Mouse (Mus musculus) forebrain, embryonic 11.5 days (tissue): Measurements from ENCODE around the gene Pknox1. TPM values are rescaled to one million over a fixed set of nuclear protein-coding genes. Genes with fewer than 3 reads are reported as not detected.

Experiments
- ATAC-seq: fragments of 200-750 bp; cut with Nextera tagmentation; replicated peaks from 2 replicates; pipeline ENCODE4 v1.8.0; 2017; ENCODE audit warnings: moderate TSS enrichment; ENCODE audit not compliant: low FRiP score
- DNase-seq: peaks from one replicate; pipeline ENCODE4 v3.0.0-alpha.2; 2017; ENCODE audit warnings: low spot score
- H3K27ac ChIP-seq: fragments of 300-500 bp; sonication (generic); 2 replicates; pipeline ENCODE4 v1.5.1; 2014; ENCODE audit warnings: low read depth, low read length
- H3K27me3 ChIP-seq: fragments of 300-500 bp; sonication (generic); 2 replicates; pipeline ENCODE4 v1.6.1; 2014; ENCODE audit warnings: mild to moderate bottlenecking, low read length, mixed read lengths; ENCODE audit not compliant: control insufficient read depth, insufficient read depth
- H3K36me3 ChIP-seq: fragments of 300-500 bp; sonication (generic); 2 replicates; pipeline ENCODE4 v1.6.1; 2014; ENCODE audit warnings: mild to moderate bottlenecking, low read length, moderate library complexity, mixed read lengths; ENCODE audit not compliant: control insufficient read depth, insufficient read depth
- H3K4me1 ChIP-seq: fragments of 300-500 bp; sonication (generic); replicated peaks from 2 replicates; pipeline ENCODE4 v1.6.1; 2014; ENCODE audit warnings: low read length, mixed read lengths; ENCODE audit not compliant: control insufficient read depth, insufficient read depth
- H3K4me2 ChIP-seq: fragments of 300-500 bp; sonication (generic); 2 replicates; pipeline ENCODE4 v1.6.1; 2014; ENCODE audit warnings: low read depth, mild to moderate bottlenecking, low read length, moderate library complexity, mixed read lengths; ENCODE audit not compliant: severe bottlenecking
- H3K4me3 ChIP-seq: fragments of 300-500 bp; sonication (generic); 2 replicates; pipeline ENCODE4 v1.5.1; 2014; ENCODE audit warnings: low read depth, low read length
- H3K9ac ChIP-seq: fragments of 300-500 bp; sonication (generic); 2 replicates; pipeline ENCODE4 v1.6.1; 2014; ENCODE audit warnings: low read length
- H3K9me3 ChIP-seq: fragments of 300-500 bp; sonication (generic); 2 replicates; pipeline ENCODE4 v1.6.1; 2016; ENCODE audit warnings: low read length, mixed read lengths; ENCODE audit not compliant: control insufficient read depth
- WGBS: fragments of 180-500 bp; shearing (Covaris S2); extraction: QIAGEN DNeasy Blood & Tissue Kit; methylation state at CpG from one replicate; pipeline ENCODE4 v1.1.7; 2014; 5-methylcytosine and 5-hydroxymethylcytosine counted together
- polyA plus RNA-seq: library from polyadenylated mRNA; unstranded; fragments of >200 nt; fragmentation: Nextera tagmentation; extraction: Ambion mirVana; gene quantifications from 2 replicates; pipeline ENCODE4 v1.2.1, GENCODE M21; 2014

Gene Pknox1
- polyA plus RNA-seq, 1 experiment from 2014 or later, result 31.1 TPM

DNA sequence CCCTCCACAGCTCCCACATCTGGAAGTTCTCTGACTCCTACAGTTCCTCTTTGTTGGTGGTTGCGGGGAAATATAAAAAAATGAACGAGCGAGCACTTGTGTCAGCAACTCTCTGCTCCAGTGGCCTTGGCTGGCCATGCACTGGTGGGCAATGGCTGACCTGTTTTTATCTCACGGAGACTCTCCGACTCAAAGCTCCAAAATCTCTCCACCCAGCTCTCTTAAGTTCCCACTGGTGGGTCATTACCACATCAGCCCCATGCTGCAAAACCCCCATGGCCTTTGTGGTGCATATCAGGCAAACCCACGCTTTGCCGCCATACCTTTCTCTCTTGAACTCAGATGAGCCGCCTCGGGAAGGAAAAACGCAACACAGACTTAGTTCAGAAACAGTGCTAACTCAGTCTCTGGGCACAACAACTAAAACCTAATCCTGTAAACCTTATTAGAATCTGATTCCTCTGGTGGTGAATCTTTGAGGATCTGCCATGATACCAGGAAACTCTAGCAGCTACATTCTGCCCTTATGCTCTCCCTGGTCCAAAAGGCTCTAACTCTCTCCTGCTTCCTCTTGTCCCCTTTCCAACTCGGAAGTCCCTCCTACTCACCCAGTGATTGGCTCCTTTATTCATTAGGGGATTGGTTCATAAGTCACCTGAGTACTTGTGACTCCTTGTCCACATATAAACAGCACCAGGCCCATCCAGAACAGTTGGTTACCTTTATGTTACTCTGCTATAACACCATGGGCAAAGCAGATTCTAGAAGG lies 5.3 kb upstream of the Pknox1 start:
- ATAC-seq, result no peak
- Histone ChIP-seq H3K27ac (no peak overlapping the region), H3K9ac (no peak overlapping the region), H3K4me1 (peaks cover 5% of the 10 kb centered on the region; the same call in 1 of the 2 replicates), H3K4me2 (no peak overlapping the region), H3K36me3 (no peaks in the 10 kb centered on the region), H3K9me3 (no peaks in the 10 kb centered on the region), H3K27me3 (no peaks in the 10 kb centered on the region), H3K4me3 (no peak overlapping the region)
- WGBS, result 90% methylated on average over 11 of the region's 11 CpGs
- DNase-seq, result no peak

- peak; percentile 64 for DNase-seq
- H3K4me2 ChIP-seq, result peak overlapping the region; percentile 59
- ATAC-seq, result no peak
- WGBS, result 27% methylated on average over 12 of the region's 12 CpGs
- H3K27me3 ChIP-seq, result no peaks in the 10 kb centered on the region
- H3K4me3 ChIP-seq, result peak overlapping the region; percentile 80
- peak overlapping the region; percentile 66 for H3K9ac ChIP-seq
- H3K4me1 ChIP-seq, result peaks cover 20% of the 10 kb centered on the region
- no peaks in the 10 kb centered on the region for H3K9me3 ChIP-seq
- peak overlapping the region; percentile 75 for H3K27ac ChIP-seq
- H3K36me3 ChIP-seq, result no peaks in the 10 kb centered on the region
Observed at GRCm38 (mm10) chr17:31563632-31564014, 911 bp upstream of the Pknox1 start.

DNA sequence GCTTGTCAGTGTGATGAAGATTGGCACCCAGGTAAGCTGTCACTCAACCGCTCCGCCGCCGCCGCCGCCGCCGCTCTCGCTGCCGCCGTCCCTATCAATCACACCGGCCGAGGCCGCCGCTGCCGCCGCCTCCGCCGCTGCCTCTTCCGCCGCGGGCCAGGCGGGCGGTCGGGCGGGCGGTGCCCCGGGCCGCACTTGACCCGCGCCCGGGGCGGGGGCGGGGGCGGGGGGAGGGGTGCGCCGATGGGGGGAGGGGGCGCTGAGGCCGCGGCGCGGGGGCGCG lies 265 bp downstream of the Pknox1 start:
- H3K4me1 ChIP-seq, result peaks cover 22% of the 10 kb centered on the region
- peak overlapping the region; percentile 89 for H3K4me2 ChIP-seq
- peak overlapping the region; percentile 87 for H3K9ac ChIP-seq
- peak overlapping the region; percentile 91 for H3K27ac ChIP-seq
- H3K36me3 ChIP-seq, result no peaks in the 10 kb centered on the region
- no peaks in the 10 kb centered on the region for H3K27me3 ChIP-seq
- WGBS, result 0% methylated on average over 31 of the region's 44 CpGs
- DNase-seq (no peak), ATAC-seq (no peak)
- no peaks in the 10 kb centered on the region for H3K9me3 ChIP-seq
- H3K4me3 ChIP-seq, result peak overlapping the region; percentile 80

GRCm38 (mm10) chr17:31565141-31566056 lies 865 bp downstream of the Pknox1 start:
- DNase-seq, result peak; percentile 66
- Histone ChIP-seq H3K36me3 (no peaks in the 10 kb centered on the region), H3K4me2 (peak overlapping the region; percentile 89), H3K4me1 (peaks cover 22% of the 10 kb centered on the region), H3K9me3 (no peaks in the 10 kb centered on the region), H3K27ac (peak overlapping the region; percentile 91), H3K27me3 (no peaks in the 10 kb centered on the region), H3K4me3 (peak overlapping the region; percentile 80), H3K9ac (peak overlapping the region; percentile 87)
- WGBS, result under 1% methylated on average over 86 of the region's 88 CpGs
- peak; percentile 50 for ATAC-seq

GRCm38 (mm10) chr17:31566276-31566675 lies 1.7 kb downstream of the Pknox1 start:
- Histone ChIP-seq H3K36me3 (no peaks in the 10 kb centered on the region), H3K4me1 (peaks cover 22% of the 10 kb centered on the region), H3K27me3 (no peaks in the 10 kb centered on the region), H3K4me3 (peak overlapping the region; percentile 80), H3K27ac (no peak overlapping the region), H3K4me2 (peak overlapping the region; percentile 89), H3K9ac (peak overlapping the region; percentile 87), H3K9me3 (no peaks in the 10 kb centered on the region)
- no peak for DNase-seq
- no peak for ATAC-seq
- 75% methylated on average over 6 of the region's 6 CpGs for WGBS

- DNase-seq (no peak), ATAC-seq (no peak)
- Histone ChIP-seq H3K9ac (no peak overlapping the region), H3K27me3 (no peaks in the 10 kb centered on the region), H3K4me1 (peaks cover 20% of the 10 kb centered on the region), H3K27ac (no peak overlapping the region), H3K4me2 (no peak overlapping the region), H3K4me3 (no peak overlapping the region), H3K9me3 (no peaks in the 10 kb centered on the region), H3K36me3 (no peaks in the 10 kb centered on the region)
- WGBS, result 97% methylated on average over 1 of the region's 1 CpGs
Observed at GRCm38 (mm10) chr17:31569756-31570155, 5.2 kb downstream of the Pknox1 start.

DNA sequence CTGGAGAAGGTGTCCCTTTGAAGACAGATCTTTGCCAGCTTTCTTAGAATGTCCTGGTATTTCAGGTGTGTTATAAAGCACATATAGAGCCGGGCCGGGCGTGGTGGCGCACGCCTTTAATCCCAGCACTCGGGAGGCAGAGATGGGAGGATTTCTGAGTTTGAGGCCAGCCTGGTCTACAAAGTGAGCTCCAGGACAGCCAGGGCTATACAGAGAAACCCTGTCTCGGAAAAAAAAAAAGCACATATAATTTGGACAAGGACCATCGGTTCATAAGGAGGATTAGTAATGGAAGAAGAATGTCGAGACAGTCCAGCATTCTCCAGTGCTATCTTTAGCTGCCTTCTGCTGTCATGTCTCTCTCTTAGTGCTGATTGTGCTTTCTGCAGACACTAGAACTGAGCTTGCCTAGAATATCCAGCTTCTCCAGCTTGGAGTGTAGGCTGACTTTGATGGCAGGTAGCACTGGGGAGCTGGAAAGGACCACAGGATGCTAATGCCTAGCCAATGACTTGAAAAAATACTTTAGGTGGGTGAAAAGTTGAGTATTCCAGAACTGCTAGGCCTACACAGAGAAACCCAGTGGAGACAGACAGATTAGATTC lies 5.9 kb downstream of the Pknox1 start:
- H3K27me3 ChIP-seq, result no peaks in the 10 kb centered on the region
- H3K4me2 ChIP-seq, result no peak overlapping the region
- ATAC-seq (0 out of 2 replicates have a peak, but pooled peaks have one; percentile 75), DNase-seq (peak; percentile 68)
- no peaks in the 10 kb centered on the region for H3K36me3 ChIP-seq
- H3K9ac ChIP-seq, result no peak overlapping the region
- peaks cover 20% of the 10 kb centered on the region for H3K4me1 ChIP-seq
- no peaks in the 10 kb centered on the region for H3K9me3 ChIP-seq
- H3K27ac ChIP-seq, result no peak overlapping the region
- H3K4me3 ChIP-seq, result no peak overlapping the region
- 91% methylated on average over 9 of the region's 9 CpGs for WGBS

- no peaks in the 10 kb centered on the region for H3K36me3 ChIP-seq
- no peak overlapping the region for H3K4me2 ChIP-seq
- no peak overlapping the region for H3K9ac ChIP-seq
- H3K4me1 ChIP-seq, result peaks cover 12% of the 10 kb centered on the region; the same call in 1 of the 2 replicates
- H3K27ac ChIP-seq, result no peak overlapping the region
- H3K27me3 ChIP-seq, result no peaks in the 10 kb centered on the region
- DNase-seq, result no peak
- 88% methylated on average over 5 of the region's 5 CpGs for WGBS
- no peak overlapping the region for H3K4me3 ChIP-seq
- ATAC-seq, result no peak
- no peaks in the 10 kb centered on the region for H3K9me3 ChIP-seq
Observed at GRCm38 (mm10) chr17:31571689-31572088, 7.2 kb downstream of the Pknox1 start.
